Mouse (Mus musculus): ENCODE measurements around the gene Surf1. TPM values are rescaled to one million over a fixed set of nuclear protein-coding genes. Genes with fewer than 3 reads are reported as not detected.

Surf1 gene
- polyA plus RNA-seq, 1 experiment from 2014 or later: 51.0 TPM

DNA sequence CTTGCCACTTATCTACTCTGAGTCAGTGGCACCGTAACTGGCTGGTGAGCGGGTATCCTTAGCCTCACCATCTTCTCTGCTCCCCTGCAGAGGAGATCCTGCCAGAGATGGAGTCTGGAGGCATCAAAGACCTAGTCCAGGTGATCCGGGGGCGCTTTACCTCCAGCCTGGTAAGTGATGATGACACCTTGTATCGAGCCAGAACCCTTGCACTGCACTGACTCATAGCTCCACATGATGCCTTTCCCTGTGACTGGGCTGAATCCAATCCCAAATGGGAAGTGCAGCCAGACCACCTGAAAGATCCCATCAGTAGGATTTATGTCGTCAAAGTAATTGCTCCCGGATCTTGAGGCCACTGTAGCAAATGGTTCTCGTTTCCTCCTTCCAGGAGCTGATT, 36.5 kb upstream of the Surf1 start:
- peaks cover 2% of the 10 kb centered on the region for H3K36me3 ChIP-seq (replicated peaks; ENCODE audit: control insufficient read depth, insufficient read depth, low read depth, low read length)
- H3K9ac ChIP-seq (replicated peaks; ENCODE audit: low read length): no peak overlapping the region
- ATAC-seq (replicated peaks; ENCODE audit: insufficient number of reproducible peaks, low FRiP score, low TSS enrichment, low read depth): no peak
- DNase-seq (ENCODE audit: low spot score): no peak
- H3K27me3 ChIP-seq (ENCODE audit: control insufficient read depth, insufficient read depth, low read length): no peaks in the 10 kb centered on the region
- no peak overlapping the region for H3K4me2 ChIP-seq (ENCODE audit: low read depth, low read length)
- no peaks in the 10 kb centered on the region for H3K9me3 ChIP-seq (replicated peaks; ENCODE audit: control insufficient read depth, low read length)
- no peak overlapping the region for H3K4me3 ChIP-seq (ENCODE audit: low read depth, low read length)
- no peak overlapping the region for H3K27ac ChIP-seq (replicated peaks; ENCODE audit: low read depth, low read length)
- WGBS: 81% methylated on average over 8 of the region's 8 CpGs
- no peaks in the 10 kb centered on the region for H3K4me1 ChIP-seq (ENCODE audit: control insufficient read depth, insufficient read depth, low read length)

DNA sequence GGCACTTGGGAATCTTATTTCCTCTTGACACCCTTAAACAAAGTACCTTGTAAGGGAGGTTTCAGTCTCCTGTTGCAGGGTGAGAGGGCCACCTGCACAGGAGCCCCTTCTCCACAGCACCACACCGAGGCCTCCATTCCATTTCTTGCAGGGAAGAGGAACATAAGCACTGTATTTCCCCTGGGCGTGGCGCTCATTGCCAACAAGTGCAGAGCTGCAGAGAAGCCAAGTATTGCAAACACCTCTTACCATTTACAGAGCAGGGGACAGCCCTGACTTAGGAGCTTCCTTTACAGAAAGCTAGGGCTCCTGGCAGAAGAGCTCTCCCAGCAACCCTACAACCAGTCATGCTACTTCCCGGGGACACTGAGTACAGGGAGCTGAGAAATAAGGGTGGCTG, 35.9 kb upstream of the Surf1 start:
- no peak overlapping the region for H3K27ac ChIP-seq (replicated peaks; ENCODE audit: low read depth, low read length)
- H3K4me3 ChIP-seq (ENCODE audit: low read depth, low read length): no peak overlapping the region
- H3K9me3 ChIP-seq (replicated peaks; ENCODE audit: control insufficient read depth, low read length): no peaks in the 10 kb centered on the region
- DNase-seq (ENCODE audit: low spot score) (no peak), ATAC-seq (replicated peaks; ENCODE audit: insufficient number of reproducible peaks, low FRiP score, low TSS enrichment, low read depth) (no peak)
- peaks cover 2% of the 10 kb centered on the region for H3K36me3 ChIP-seq (replicated peaks; ENCODE audit: control insufficient read depth, insufficient read depth, low read depth, low read length)
- H3K4me1 ChIP-seq (ENCODE audit: control insufficient read depth, insufficient read depth, low read length): no peaks in the 10 kb centered on the region
- H3K9ac ChIP-seq (replicated peaks; ENCODE audit: low read length): no peak overlapping the region
- no peak overlapping the region for H3K4me2 ChIP-seq (ENCODE audit: low read depth, low read length)
- H3K27me3 ChIP-seq (ENCODE audit: control insufficient read depth, insufficient read depth, low read length): no peaks in the 10 kb centered on the region
- 88% methylated on average over 4 of the region's 4 CpGs for WGBS

DNA sequence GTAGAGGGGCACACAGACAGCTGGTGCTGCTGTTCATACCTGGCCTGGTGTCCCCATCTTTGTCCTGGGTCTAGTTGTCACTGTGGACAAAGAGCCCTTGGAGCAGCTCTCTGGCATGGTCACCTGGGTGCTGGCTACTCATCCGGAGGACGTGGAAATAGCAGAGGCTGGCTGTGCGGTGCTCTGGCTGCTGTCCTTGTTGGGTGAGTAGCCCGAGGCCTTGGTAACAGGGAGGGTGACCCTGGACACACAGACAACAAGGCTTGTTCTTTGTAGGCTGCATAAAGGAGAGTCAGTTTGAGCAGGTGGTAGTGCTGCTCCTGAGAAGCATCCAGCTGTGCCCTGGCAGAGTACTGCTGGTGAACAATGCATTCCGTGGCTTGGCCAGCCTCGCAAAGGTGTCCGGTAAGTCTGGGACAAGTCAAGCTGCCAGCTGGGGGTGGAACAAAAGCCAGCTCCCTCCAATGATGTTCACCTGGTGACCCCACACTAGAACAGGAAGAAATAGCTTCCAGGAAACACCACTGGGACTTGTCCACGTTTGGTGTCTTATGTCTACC, 35.1 kb upstream of the Surf1 start:
- Histone ChIP-seq H3K4me2 (ENCODE audit: low read depth, low read length) (no peak overlapping the region), H3K9ac (replicated peaks; ENCODE audit: low read length) (no peak overlapping the region), H3K9me3 (replicated peaks; ENCODE audit: control insufficient read depth, low read length) (no peaks in the 10 kb centered on the region), H3K27ac (replicated peaks; ENCODE audit: low read depth, low read length) (no peak overlapping the region), H3K4me1 (ENCODE audit: control insufficient read depth, insufficient read depth, low read length) (no peaks in the 10 kb centered on the region), H3K36me3 (replicated peaks; ENCODE audit: control insufficient read depth, insufficient read depth, low read depth, low read length) (peaks cover 2% of the 10 kb centered on the region), H3K27me3 (ENCODE audit: control insufficient read depth, insufficient read depth, low read length) (no peaks in the 10 kb centered on the region), H3K4me3 (ENCODE audit: low read depth, low read length) (no peak overlapping the region)
- 90% methylated on average over 8 of the region's 8 CpGs for WGBS
- DNase-seq (ENCODE audit: low spot score): no peak
- ATAC-seq (replicated peaks; ENCODE audit: insufficient number of reproducible peaks, low FRiP score, low TSS enrichment, low read depth): no peak

DNA sequence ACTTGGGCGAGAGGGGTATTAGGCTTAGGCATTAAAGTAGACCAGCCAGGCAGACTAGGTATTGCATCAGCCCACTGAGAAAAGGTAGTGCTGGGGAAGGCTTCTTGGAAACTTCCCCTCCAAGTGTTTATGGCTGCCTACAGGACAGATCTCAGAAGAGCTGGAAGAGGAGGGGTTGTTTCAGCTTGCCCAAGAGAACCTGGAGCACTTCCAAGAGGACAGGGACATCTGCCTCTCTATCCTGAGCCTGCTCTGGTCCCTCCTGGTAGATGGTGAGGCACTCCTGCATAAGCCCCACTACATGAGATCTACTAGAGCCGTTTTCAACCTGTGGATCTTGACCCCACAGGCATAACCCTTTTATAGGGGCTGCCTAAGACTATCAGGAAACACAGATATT, 34.1 kb upstream of the Surf1 start:
- WGBS: 85% methylated on average over 2 of the region's 2 CpGs
- Histone ChIP-seq H3K27ac (replicated peaks; ENCODE audit: low read depth, low read length) (no peak overlapping the region), H3K4me1 (ENCODE audit: control insufficient read depth, insufficient read depth, low read length) (no peaks in the 10 kb centered on the region), H3K27me3 (ENCODE audit: control insufficient read depth, insufficient read depth, low read length) (no peaks in the 10 kb centered on the region), H3K4me2 (ENCODE audit: low read depth, low read length) (no peak overlapping the region), H3K36me3 (replicated peaks; ENCODE audit: control insufficient read depth, insufficient read depth, low read depth, low read length) (peaks cover 2% of the 10 kb centered on the region), H3K9me3 (replicated peaks; ENCODE audit: control insufficient read depth, low read length) (no peaks in the 10 kb centered on the region), H3K4me3 (ENCODE audit: low read depth, low read length) (no peak overlapping the region), H3K9ac (replicated peaks; ENCODE audit: low read length) (no peak overlapping the region)
- no peak for DNase-seq (ENCODE audit: low spot score)
- no peak for ATAC-seq (replicated peaks; ENCODE audit: insufficient number of reproducible peaks, low FRiP score, low TSS enrichment, low read depth)

DNA sequence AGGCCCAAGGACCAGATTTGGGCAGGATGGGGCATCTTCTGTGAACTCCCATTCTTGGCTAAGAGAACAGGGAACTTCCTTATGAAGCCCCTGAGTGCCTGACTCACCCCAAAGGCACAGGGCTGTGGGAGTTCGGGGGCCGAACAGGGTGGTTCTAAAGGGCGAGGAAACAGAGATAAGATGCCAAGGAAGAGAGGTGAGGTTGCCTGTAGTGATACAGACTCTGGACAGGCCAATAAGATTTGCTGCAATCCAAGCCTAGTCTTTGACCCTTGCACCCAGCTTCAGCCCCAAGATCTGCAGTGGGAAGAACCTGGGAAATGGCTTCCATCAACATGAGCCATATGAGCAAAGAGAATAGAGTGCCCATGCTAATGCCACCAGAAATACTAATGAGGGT, 26.9 kb upstream of the Surf1 start:
- WGBS: 77% methylated on average over 3 of the region's 3 CpGs
- H3K4me1 ChIP-seq (ENCODE audit: control insufficient read depth, insufficient read depth, low read length): no peaks in the 10 kb centered on the region
- no peaks in the 10 kb centered on the region for H3K9me3 ChIP-seq (replicated peaks; ENCODE audit: control insufficient read depth, low read length)
- H3K27ac ChIP-seq (replicated peaks; ENCODE audit: low read depth, low read length): no peak overlapping the region
- H3K9ac ChIP-seq (replicated peaks; ENCODE audit: low read length): no peak overlapping the region
- H3K36me3 ChIP-seq (replicated peaks; ENCODE audit: control insufficient read depth, insufficient read depth, low read depth, low read length): no peaks in the 10 kb centered on the region
- DNase-seq (ENCODE audit: low spot score): no peak
- H3K4me3 ChIP-seq (ENCODE audit: low read depth, low read length): no peak overlapping the region
- H3K27me3 ChIP-seq (ENCODE audit: control insufficient read depth, insufficient read depth, low read length): no peaks in the 10 kb centered on the region
- no peak overlapping the region for H3K4me2 ChIP-seq (ENCODE audit: low read depth, low read length)
- no peak for ATAC-seq (replicated peaks; ENCODE audit: insufficient number of reproducible peaks, low FRiP score, low TSS enrichment, low read depth)

DNA sequence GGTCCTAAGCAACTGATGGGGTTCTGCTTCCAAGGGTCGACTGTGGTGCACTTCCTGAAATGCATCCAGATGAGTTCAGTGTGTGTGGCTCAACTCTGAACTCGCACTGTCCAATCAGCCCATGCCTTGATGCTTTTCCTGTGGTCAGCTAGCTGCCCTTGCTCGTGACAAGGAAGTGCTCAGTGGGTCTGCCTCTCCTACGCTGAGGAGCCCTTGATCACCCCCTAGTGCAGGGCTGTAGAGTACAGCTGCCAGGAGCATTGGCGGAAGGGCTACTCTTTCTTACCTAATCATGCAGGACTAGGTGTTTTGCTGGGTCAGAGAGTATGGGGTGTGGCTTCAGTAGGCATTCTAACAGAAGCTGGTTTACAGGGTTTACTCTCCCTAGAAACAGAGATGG, 25.2 kb upstream of the Surf1 start:
- Histone ChIP-seq H3K4me2 (ENCODE audit: low read depth, low read length) (no peak overlapping the region), H3K9me3 (replicated peaks; ENCODE audit: control insufficient read depth, low read length) (no peaks in the 10 kb centered on the region), H3K27ac (replicated peaks; ENCODE audit: low read depth, low read length) (no peak overlapping the region), H3K4me1 (ENCODE audit: control insufficient read depth, insufficient read depth, low read length) (no peaks in the 10 kb centered on the region), H3K27me3 (ENCODE audit: control insufficient read depth, insufficient read depth, low read length) (no peaks in the 10 kb centered on the region), H3K4me3 (ENCODE audit: low read depth, low read length) (no peak overlapping the region), H3K36me3 (replicated peaks; ENCODE audit: control insufficient read depth, insufficient read depth, low read depth, low read length) (no peaks in the 10 kb centered on the region), H3K9ac (replicated peaks; ENCODE audit: low read length) (no peak overlapping the region)
- DNase-seq (ENCODE audit: low spot score) (no peak), ATAC-seq (replicated peaks; ENCODE audit: insufficient number of reproducible peaks, low FRiP score, low TSS enrichment, low read depth) (no peak)
- WGBS: 37% methylated on average over 5 of the region's 5 CpGs

DNA sequence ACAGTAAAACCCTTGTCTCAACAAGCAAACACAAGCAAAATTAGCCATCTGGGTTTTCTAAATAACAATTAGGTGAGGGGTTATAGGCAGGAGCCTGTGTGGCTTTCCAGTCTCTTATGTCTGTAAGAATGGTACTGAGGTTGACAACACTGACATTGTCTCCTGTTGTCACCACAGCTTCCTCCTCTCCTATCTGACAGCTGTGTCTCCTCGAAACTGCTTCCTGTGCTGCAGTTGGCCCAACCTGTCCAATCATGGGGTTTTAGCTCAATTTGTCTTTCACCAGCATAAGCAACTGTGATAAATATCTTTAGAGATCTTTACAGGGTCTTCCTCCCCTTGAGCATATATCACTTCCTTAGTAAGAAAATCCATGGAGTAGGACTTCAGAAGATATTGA, 20.1 kb upstream of the Surf1 start:
- Histone ChIP-seq H3K27me3 (ENCODE audit: control insufficient read depth, insufficient read depth, low read length) (no peaks in the 10 kb centered on the region), H3K4me2 (ENCODE audit: low read depth, low read length) (no peak overlapping the region), H3K9me3 (replicated peaks; ENCODE audit: control insufficient read depth, low read length) (no peaks in the 10 kb centered on the region), H3K27ac (replicated peaks; ENCODE audit: low read depth, low read length) (no peak overlapping the region), H3K4me3 (ENCODE audit: low read depth, low read length) (no peak overlapping the region), H3K36me3 (replicated peaks; ENCODE audit: control insufficient read depth, insufficient read depth, low read depth, low read length) (no peaks in the 10 kb centered on the region), H3K9ac (replicated peaks; ENCODE audit: low read length) (no peak overlapping the region), H3K4me1 (ENCODE audit: control insufficient read depth, insufficient read depth, low read length) (no peaks in the 10 kb centered on the region; the same call in 1 of the 2 replicates)
- ATAC-seq (replicated peaks; ENCODE audit: insufficient number of reproducible peaks, low FRiP score, low TSS enrichment, low read depth) (no peak), DNase-seq (ENCODE audit: low spot score) (no peak)
- 73% methylated on average over 1 of the region's 1 CpGs for WGBS

DNA sequence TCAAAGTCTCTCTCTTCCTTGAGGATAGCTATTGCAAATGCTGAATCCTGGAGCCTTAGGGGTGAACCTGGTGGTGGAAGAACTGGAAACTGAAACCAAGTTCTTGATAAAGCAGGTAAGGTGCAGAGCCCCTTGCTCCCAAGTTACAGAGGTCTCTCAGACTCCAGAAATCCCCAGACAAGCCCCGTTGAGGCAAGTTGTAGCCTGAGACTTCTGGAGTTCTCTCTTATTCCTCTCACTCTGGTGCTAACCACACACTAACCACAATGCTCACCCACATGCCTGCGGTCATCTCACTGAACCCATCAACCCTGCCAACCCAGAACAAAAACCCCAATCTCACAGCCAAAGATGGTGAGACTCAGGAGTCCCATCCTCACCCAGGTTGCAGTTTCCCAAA, 19.0 kb upstream of the Surf1 start:
- Histone ChIP-seq H3K4me1 (ENCODE audit: control insufficient read depth, insufficient read depth, low read length) (no peaks in the 10 kb centered on the region; the same call in 1 of the 2 replicates), H3K9me3 (replicated peaks; ENCODE audit: control insufficient read depth, low read length) (no peaks in the 10 kb centered on the region), H3K4me2 (ENCODE audit: low read depth, low read length) (no peak overlapping the region), H3K27ac (replicated peaks; ENCODE audit: low read depth, low read length) (no peak overlapping the region), H3K9ac (replicated peaks; ENCODE audit: low read length) (no peak overlapping the region), H3K4me3 (ENCODE audit: low read depth, low read length) (no peak overlapping the region), H3K36me3 (replicated peaks; ENCODE audit: control insufficient read depth, insufficient read depth, low read depth, low read length) (no peaks in the 10 kb centered on the region; the same call in 1 of the 2 replicates), H3K27me3 (ENCODE audit: control insufficient read depth, insufficient read depth, low read length) (no peaks in the 10 kb centered on the region)
- 91% methylated on average over 2 of the region's 2 CpGs for WGBS
- ATAC-seq (replicated peaks; ENCODE audit: insufficient number of reproducible peaks, low FRiP score, low TSS enrichment, low read depth) (no peak), DNase-seq (ENCODE audit: low spot score) (no peak)
